Mouse (Mus musculus): ENCODE measurements around the gene Celf5. TPM values are rescaled to one million over a fixed set of nuclear protein-coding genes. Genes with fewer than 3 reads are reported as not detected.

Gene Celf5
- polyA plus RNA-seq, 1 experiment = not detected

- Histone ChIP-seq H3K4me3 (replicated peaks) (peak overlapping the region; percentile 89), H3K36me3 (ENCODE audit: control insufficient read depth) (peaks cover 54% of the 10 kb centered on the region), H3K4me1 (ENCODE audit: control insufficient read depth) (peaks cover 58% of the 10 kb centered on the region), H3K9me3 (ENCODE audit: control insufficient read depth, low read length) (no peaks in the 10 kb centered on the region), H3K27me3 (ENCODE audit: control insufficient read depth) (no peaks in the 10 kb centered on the region)
- TF ChIP-seq GATA1 (IDR thresholded peaks at IDR 0.05; ENCODE audit: low read length) = no peak
- TF ChIP-seq TAL1 (IDR thresholded peaks at IDR 0.05; ENCODE audit: low read length) = no peak
Measured at GRCm38 (mm10) chr10:81494260-81495041, 11.9 kb upstream of the Celf5 start.

- TF ChIP-seq GATA1 (IDR thresholded peaks at IDR 0.05; ENCODE audit: low read length) = no peak
- TF ChIP-seq TAL1 (IDR thresholded peaks at IDR 0.05; ENCODE audit: low read length) = no peak
- Histone ChIP-seq H3K36me3 (ENCODE audit: control insufficient read depth) (peaks cover 60% of the 10 kb centered on the region), H3K4me3 (replicated peaks) (no peak overlapping the region), H3K9me3 (ENCODE audit: control insufficient read depth, low read length) (no peaks in the 10 kb centered on the region), H3K4me1 (ENCODE audit: control insufficient read depth) (peaks cover 50% of the 10 kb centered on the region), H3K27me3 (ENCODE audit: control insufficient read depth) (no peaks in the 10 kb centered on the region)
Measured at GRCm38 (mm10) chr10:81493601-81494220, 11.2 kb upstream of the Celf5 start.

GRCm38 (mm10) chr10:81492606-81493240 is 10.2 kb upstream of the Celf5 start:
- peaks cover 70% of the 10 kb centered on the region for H3K36me3 ChIP-seq (ENCODE audit: control insufficient read depth)
- TF ChIP-seq TAL1 (IDR thresholded peaks at IDR 0.05; ENCODE audit: low read length) (no peak), GATA1 (IDR thresholded peaks at IDR 0.05; ENCODE audit: low read length) (no peak)
- peaks cover 41% of the 10 kb centered on the region for H3K4me1 ChIP-seq (ENCODE audit: control insufficient read depth)
- no peak overlapping the region for H3K4me3 ChIP-seq (replicated peaks)
- no peaks in the 10 kb centered on the region for H3K27me3 ChIP-seq (ENCODE audit: control insufficient read depth)
- H3K9me3 ChIP-seq (ENCODE audit: control insufficient read depth, low read length) = no peaks in the 10 kb centered on the region

- H3K4me3 ChIP-seq (replicated peaks) = no peak overlapping the region
- no peak for TF ChIP-seq GATA1 (IDR thresholded peaks at IDR 0.05; ENCODE audit: low read length)
- no peak for TF ChIP-seq TAL1 (IDR thresholded peaks at IDR 0.05; ENCODE audit: low read length)
- H3K36me3 ChIP-seq (ENCODE audit: control insufficient read depth) = peaks cover 87% of the 10 kb centered on the region
- H3K4me1 ChIP-seq (ENCODE audit: control insufficient read depth) = peaks cover 33% of the 10 kb centered on the region
- H3K9me3 ChIP-seq (ENCODE audit: control insufficient read depth, low read length) = no peaks in the 10 kb centered on the region
- no peaks in the 10 kb centered on the region for H3K27me3 ChIP-seq (ENCODE audit: control insufficient read depth)
Measured at GRCm38 (mm10) chr10:81491018-81491417, 8.5 kb upstream of the Celf5 start.

GRCm38 (mm10) chr10:81489941-81490340 is 7.4 kb upstream of the Celf5 start:
- peaks cover 28% of the 10 kb centered on the region for H3K4me1 ChIP-seq (ENCODE audit: control insufficient read depth)
- no peaks in the 10 kb centered on the region for H3K27me3 ChIP-seq (ENCODE audit: control insufficient read depth)
- no peak for TF ChIP-seq GATA1 (IDR thresholded peaks at IDR 0.05; ENCODE audit: low read length)
- TF ChIP-seq TAL1 (IDR thresholded peaks at IDR 0.05; ENCODE audit: low read length) = no peak
- H3K36me3 ChIP-seq (ENCODE audit: control insufficient read depth) = peaks cover 87% of the 10 kb centered on the region
- no peaks in the 10 kb centered on the region for H3K9me3 ChIP-seq (ENCODE audit: control insufficient read depth, low read length)
- no peak overlapping the region for H3K4me3 ChIP-seq (replicated peaks)

GRCm38 (mm10) chr10:81488081-81488480 is 5.6 kb upstream of the Celf5 start:
- Histone ChIP-seq H3K27me3 (ENCODE audit: control insufficient read depth) (no peaks in the 10 kb centered on the region), H3K4me1 (ENCODE audit: control insufficient read depth) (peaks cover 10% of the 10 kb centered on the region)
- TF ChIP-seq TAL1 (IDR thresholded peaks at IDR 0.05; ENCODE audit: low read length) (no peak), GATA1 (IDR thresholded peaks at IDR 0.05; ENCODE audit: low read length) (no peak)

GRCm38 (mm10) chr10:81486496-81486895 is 4.0 kb upstream of the Celf5 start:
- TF ChIP-seq TAL1 (IDR thresholded peaks at IDR 0.05; ENCODE audit: low read length) = no peak
- no peak for TF ChIP-seq GATA1 (IDR thresholded peaks at IDR 0.05; ENCODE audit: low read length)
- Histone ChIP-seq H3K36me3 (ENCODE audit: control insufficient read depth) (peaks cover 54% of the 10 kb centered on the region), H3K9me3 (ENCODE audit: control insufficient read depth, low read length) (no peaks in the 10 kb centered on the region), H3K27me3 (ENCODE audit: control insufficient read depth) (peaks cover 16% of the 10 kb centered on the region), H3K4me3 (replicated peaks) (no peak overlapping the region), H3K4me1 (ENCODE audit: control insufficient read depth) (peaks cover 18% of the 10 kb centered on the region)

More at GRCm38 (mm10) chr10:81488081-81488480, 5.6 kb upstream of the Celf5 start:
- Histone ChIP-seq H3K36me3 (ENCODE audit: control insufficient read depth) (peaks cover 70% of the 10 kb centered on the region), H3K9me3 (ENCODE audit: control insufficient read depth, low read length) (no peaks in the 10 kb centered on the region), H3K4me3 (replicated peaks) (no peak overlapping the region)

GRCm38 (mm10) chr10:81485479-81486018 is 3.0 kb upstream of the Celf5 start:
- TF ChIP-seq TAL1 (IDR thresholded peaks at IDR 0.05; ENCODE audit: low read length) (no peak), GATA1 (IDR thresholded peaks at IDR 0.05; ENCODE audit: low read length) (no peak)
- Histone ChIP-seq H3K36me3 (ENCODE audit: control insufficient read depth) (peaks cover 45% of the 10 kb centered on the region), H3K4me1 (ENCODE audit: control insufficient read depth) (peaks cover 18% of the 10 kb centered on the region), H3K27me3 (ENCODE audit: control insufficient read depth) (peaks cover 25% of the 10 kb centered on the region), H3K4me3 (replicated peaks) (no peak overlapping the region), H3K9me3 (ENCODE audit: control insufficient read depth, low read length) (no peaks in the 10 kb centered on the region)

- TF ChIP-seq TAL1 (IDR thresholded peaks at IDR 0.05; ENCODE audit: low read length) = no peak
- TF ChIP-seq GATA1 (IDR thresholded peaks at IDR 0.05; ENCODE audit: low read length) = no peak
- H3K9me3 ChIP-seq (ENCODE audit: control insufficient read depth, low read length) = no peaks in the 10 kb centered on the region
- H3K4me1 ChIP-seq (ENCODE audit: control insufficient read depth) = peaks cover 18% of the 10 kb centered on the region
- peaks cover 30% of the 10 kb centered on the region for H3K27me3 ChIP-seq (ENCODE audit: control insufficient read depth)
- H3K36me3 ChIP-seq (ENCODE audit: control insufficient read depth) = peaks cover 40% of the 10 kb centered on the region
- H3K4me3 ChIP-seq (replicated peaks) = no peak overlapping the region
Measured at GRCm38 (mm10) chr10:81485060-81485449, 2.5 kb upstream of the Celf5 start.

Data from erythroblast, embryonic 14.5 days (primary cell).